Mouse (Mus musculus) CH12.LX (cell line): ENCODE data around the gene Phospho1. TPM values are rescaled to one million over a fixed set of nuclear protein-coding genes. Genes with fewer than 3 reads are reported as not detected.

Experiments used
- DNase-seq: peaks from one replicate; pipeline ENCODE4 v3.0.0-alpha.2; 2013; ENCODE audit errors: extremely low read depth
- H3K27ac ChIP-seq: 2 replicates; pipeline ENCODE4 v1.5.1; 2012; ENCODE audit warnings: low read depth, mild to moderate bottlenecking, control low read depth, moderate library complexity; ENCODE audit not compliant: insufficient read depth
- H3K27me3 ChIP-seq: replicated peaks from 2 replicates; pipeline ENCODE3; 2012; ENCODE audit warnings: inconsistent platforms
- H3K36me3 ChIP-seq, 2 experiments: replicated peaks in 1 of 2; 2 replicates each; pipeline versions ENCODE3 to v1.6.1; 2012; ENCODE audit warnings: inconsistent platforms in 1 of 2, low read length in 1 of 2, mild to moderate bottlenecking in 1 of 2, mixed read lengths in 1 of 2, moderate library complexity in 1 of 2; ENCODE audit not compliant: control insufficient read depth in 1 of 2, insufficient read depth in 1 of 2
- H3K4me1 ChIP-seq, 2 experiments: 2 replicates each; pipeline ENCODE4 v1.6.1; 2012; ENCODE audit warnings: inconsistent platforms in 1 of 2, moderate library complexity in 1 of 2; ENCODE audit not compliant: insufficient read depth in 2 of 2, control insufficient read depth in 1 of 2
- H3K4me2 ChIP-seq: 2 replicates; pipeline ENCODE4 v1.6.1; 2012; ENCODE audit warnings: low read depth, mild to moderate bottlenecking, control low read depth; ENCODE audit not compliant: poor library complexity, insufficient read depth, severe bottlenecking
- H3K4me3 ChIP-seq, 3 experiments: fragments of 150-350 bp in 1 of 3; sonication (generic) in 1 of 3; replicated peaks in 1 of 3; 2 replicates each; pipeline versions ENCODE3 to v1.5.1; 2011 to 2012; ENCODE audit warnings: low read depth in 2 of 3, low read length in 2 of 3, mild to moderate bottlenecking in 2 of 3, moderate library complexity in 2 of 3, control low read depth in 1 of 3, improper control_type of control experiment in 1 of 3, inconsistent platforms in 1 of 3, mixed read lengths in 1 of 3; ENCODE audit not compliant: poor library complexity in 1 of 3
- H3K79me2 ChIP-seq: replicated peaks from 2 replicates; pipeline ENCODE4 v1.6.1; 2012; ENCODE audit warnings: mild to moderate bottlenecking, moderate library complexity; ENCODE audit not compliant: control insufficient read depth, poor library complexity, insufficient read depth, severe bottlenecking; ENCODE audit errors: extremely low read depth
- H3K9ac ChIP-seq: 2 replicates; pipeline ENCODE4 v1.6.1; 2012; ENCODE audit warnings: low read depth, mild to moderate bottlenecking, control low read depth, moderate library complexity; ENCODE audit not compliant: insufficient read depth
- H3K9me3 ChIP-seq: replicated peaks from 2 replicates; pipeline ENCODE3; 2012; ENCODE audit warnings: low read length, inconsistent platforms, mixed read lengths
- CHD1 ChIP-seq: IDR thresholded peaks from 2 replicates; pipeline ENCODE4 v1.6.1; 2012; ENCODE audit warnings: low read depth, low read length, improper control_type of control experiment, inconsistent platforms
- EP300 ChIP-seq: IDR thresholded peaks from 2 replicates; pipeline ENCODE4 v1.6.1; 2011; ENCODE audit warnings: low read length, improper control_type of control experiment
- IRF4 ChIP-seq: IDR thresholded peaks from 2 replicates; pipeline ENCODE4 v1.6.1; 2014; ENCODE audit warnings: low read depth, mild to moderate bottlenecking, inconsistent platforms, low read length, improper control_type of control experiment
- JUN ChIP-seq: IDR thresholded peaks from 2 replicates; pipeline ENCODE4 v1.6.1; 2011; ENCODE audit warnings: low read depth, mild to moderate bottlenecking, low read length, improper control_type of control experiment, moderate library complexity; ENCODE audit not compliant: insufficient read depth
- KAT2A ChIP-seq: IDR thresholded peaks from 2 replicates; pipeline ENCODE4 v1.6.1; 2012; ENCODE audit warnings: low read length, improper control_type of control experiment, inconsistent platforms; ENCODE audit not compliant: insufficient replicate concordance
- MAZ ChIP-seq: IDR thresholded peaks from 2 replicates; pipeline ENCODE4 v1.6.1; 2012; ENCODE audit warnings: low read depth, mild to moderate bottlenecking, inconsistent platforms, low read length, improper control_type of control experiment, moderate library complexity
- MEF2A ChIP-seq: IDR thresholded peaks from 2 replicates; pipeline ENCODE4 v1.6.1; 2014; ENCODE audit warnings: low read depth, mild to moderate bottlenecking, inconsistent platforms, low read length, improper control_type of control experiment, borderline replicate concordance
- MYC ChIP-seq: IDR thresholded peaks from 2 replicates; pipeline ENCODE4 v1.6.1; 2011; ENCODE audit warnings: low read depth, mild to moderate bottlenecking, improper control_type of control experiment, low read length
- NELFE ChIP-seq: IDR thresholded peaks from 2 replicates; pipeline ENCODE4 v1.6.1; 2011; ENCODE audit warnings: low read depth, low read length, improper control_type of control experiment
- PAX5 ChIP-seq: IDR thresholded peaks from 2 replicates; pipeline ENCODE4 v1.6.1; 2012; ENCODE audit warnings: low read length, inconsistent platforms, mixed read lengths
- RAD21 ChIP-seq: IDR thresholded peaks from 2 replicates; pipeline ENCODE4 v1.6.1; 2011; ENCODE audit warnings: low read depth, mild to moderate bottlenecking, low read length, improper control_type of control experiment, moderate library complexity
- SMC3 ChIP-seq: IDR thresholded peaks from 2 replicates; pipeline ENCODE4 v1.6.1; 2011; ENCODE audit warnings: low read depth, low read length, improper control_type of control experiment
- TBP ChIP-seq: conservative IDR thresholded peaks from 2 replicates; pipeline ENCODE4 v1.6.1; 2011; ENCODE audit warnings: low read depth, low read length, improper control_type of control experiment
- USF1 ChIP-seq: IDR thresholded peaks from 2 replicates; pipeline ENCODE4 v1.6.1; 2014; ENCODE audit warnings: low read depth, mild to moderate bottlenecking, inconsistent platforms, low read length, improper control_type of control experiment
- ZNF384 ChIP-seq: IDR thresholded peaks from 2 replicates; pipeline ENCODE4 v1.6.1; 2012; ENCODE audit warnings: low read depth, low read length, improper control_type of control experiment, inconsistent platforms
- dilution Hi-C: fragments of 300-500 bp; cut with MboI; formaldehyde crosslinking; loops from 2 replicates; pipeline ENCODE4 v1.14.3; 2020; ENCODE audit warnings: low sequenced_read_pairs; ENCODE audit not compliant: extremely low pct_unique_long_range_greater_than_20kb, extremely low pct_ligation_motif_present
- in situ Hi-C: fragments of 300-500 bp; cut with MboI; formaldehyde crosslinking; loops from 3 replicates; pipeline ENCODE4 v1.14.3; 2019; ENCODE audit warnings: low sequenced_read_pairs, low pct_ligation_motif_present, low pct_unique_long_range_greater_than_20kb, mixed read lengths
- polyA plus RNA-seq: library from polyadenylated mRNA; unstranded; fragments of >175 nt; gene quantifications from 2 replicates; pipeline ENCODE4 v1.2.1, GENCODE M21; 2012; ENCODE audit warnings: low read depth; ENCODE audit not compliant: insufficient read length
- total RNA-seq, 2 experiments: library from RNA; depleted of rRNA; stranded (reverse); fragments of 300-350 nt in 1 of 2; fragments of >200 nt in 1 of 2; gene quantifications; 2 replicates each; pipeline ENCODE4 v1.2.3; 2012 to 2014

The Phospho1 gene
- total and polyA plus RNA-seq, 3 experiments: 0.97 to 1.3 TPM; not detected in 1

DNA sequence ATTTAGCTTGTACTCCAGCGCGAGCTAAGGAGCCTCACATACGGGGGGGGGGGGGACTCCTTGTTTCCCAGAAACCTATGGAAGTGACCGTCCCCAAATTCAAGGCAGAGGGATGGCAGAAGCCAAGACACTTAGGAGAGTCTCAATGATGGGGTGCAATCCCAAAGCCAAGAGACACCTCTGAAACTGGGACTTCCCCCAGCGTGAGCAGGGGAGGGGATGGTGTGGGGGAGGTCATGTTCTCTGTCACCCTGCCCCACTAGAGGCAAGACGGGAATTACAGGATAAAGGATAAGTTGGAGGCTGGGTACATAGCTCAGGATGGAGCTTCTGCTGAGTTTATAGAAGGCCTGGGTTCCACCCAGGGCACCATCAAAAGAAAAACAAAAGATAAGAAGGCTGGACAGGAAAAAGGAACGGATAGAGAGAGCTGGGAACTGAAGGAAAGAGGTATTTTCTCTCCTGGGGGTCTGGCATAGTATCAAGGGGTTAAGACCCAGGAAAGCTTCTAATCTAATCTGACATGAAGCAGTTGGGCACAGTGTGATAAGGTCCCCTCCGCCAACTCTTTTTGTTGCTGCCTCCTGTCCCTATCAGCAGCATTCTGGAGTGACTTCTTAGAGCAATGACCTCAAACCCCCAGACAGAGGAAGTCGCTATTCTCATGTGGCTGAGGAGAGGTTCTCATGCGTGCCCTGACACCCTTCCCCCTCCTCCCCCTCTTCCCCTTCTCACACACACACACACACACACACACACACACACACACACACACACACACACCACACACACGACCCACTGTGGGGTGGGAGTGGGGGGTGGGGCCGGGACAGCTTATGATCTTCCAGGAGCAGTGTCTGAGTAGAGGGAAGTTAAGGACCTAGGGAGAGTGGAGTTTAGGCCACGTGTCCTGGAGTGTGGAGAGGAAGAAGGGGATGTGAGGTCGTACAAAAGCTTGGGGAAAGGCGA is 10.7 kb downstream of the Phospho1 start (continued):
- peak; percentile 62 for TF ChIP-seq JUN

DNA sequence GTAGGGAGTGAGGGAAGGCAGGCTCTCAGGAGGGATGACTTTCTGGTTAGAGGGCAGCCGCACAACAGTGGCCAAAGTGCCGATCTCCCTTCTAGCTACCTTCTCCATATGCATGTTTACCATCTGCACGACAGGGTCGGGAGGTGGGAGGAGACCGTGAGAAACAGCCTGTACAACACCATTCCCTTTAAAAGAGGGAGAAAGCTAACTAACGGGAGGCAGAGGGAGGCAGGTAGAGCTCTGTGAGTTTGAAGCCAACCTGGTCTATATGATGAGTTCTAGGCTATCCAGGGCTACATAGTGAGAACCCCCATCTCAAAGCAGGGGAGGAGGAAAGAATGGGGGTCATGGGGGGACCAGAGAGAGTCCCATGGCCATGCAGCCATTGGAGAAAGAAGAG is 11.5 kb downstream of the Phospho1 start:
- H3K36me3 ChIP-seq: peaks cover 42 to 54% of the 10 kb centered on the region in 2 experiments
- TF ChIP-seq USF1 (no peak), NELFE (0 out of 2 replicates have a peak, but pooled peaks have one; percentile 26), MYC (no peak), PAX5 (no peak), MAZ (no peak), EP300 (0 out of 2 replicates have a peak, but pooled peaks have one; percentile 6), KAT2A (no peak), TBP (no peak), SMC3 (no peak), MEF2A (no peak), RAD21 (no peak), ZNF384 (no peak), IRF4 (no peak), CHD1 (no peak; the same call in 1 of the 2 replicates)
- TF ChIP-seq, all 38 proteins: peak for 2
- Histone ChIP-seq H3K9ac (no peak overlapping the region), H3K27ac (peak overlapping the region; percentile 97), H3K27me3 (no peaks in the 10 kb centered on the region), H3K79me2 (peaks cover 31% of the 10 kb centered on the region), H3K4me1 (peaks cover 50 to 91% of the 10 kb centered on the region in 2 experiments), H3K4me3 (peak overlapping the region in 2 of 3 experiments; percentile 4 to 5), H3K4me2 (peak overlapping the region; percentile 90), H3K9me3 (peaks cover 7% of the 10 kb centered on the region)
- DNase-seq: no peak
- dilution Hi-C loops: no loop called here
- in situ Hi-C loops: no loop called here

DNA sequence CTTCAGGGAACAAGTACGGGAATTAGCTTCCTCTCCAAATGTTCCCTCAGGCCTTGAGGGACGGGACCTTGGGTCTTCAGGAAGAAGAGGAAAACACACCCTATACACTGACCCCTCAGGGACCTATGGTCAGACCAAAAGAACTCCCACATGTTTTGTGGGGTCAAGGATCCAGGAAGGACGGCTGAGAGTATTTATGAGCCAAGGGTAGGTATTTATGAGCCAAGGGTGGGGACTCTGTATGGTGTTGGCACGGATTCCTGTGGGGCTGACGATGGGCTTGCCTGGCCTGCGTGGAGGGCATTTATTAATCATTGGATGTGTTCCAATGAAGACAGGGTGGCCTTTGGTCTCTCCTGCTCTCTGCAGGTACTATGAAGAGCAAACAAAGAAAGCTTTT is 12.1 kb downstream of the Phospho1 start:
- Histone ChIP-seq H3K27me3 (no peaks in the 10 kb centered on the region), H3K4me3 (no peak overlapping the region), H3K4me1 (peaks cover 50 to 94% of the 10 kb centered on the region in 2 experiments), H3K9me3 (peaks cover 1% of the 10 kb centered on the region), H3K36me3 (peaks cover 36 to 48% of the 10 kb centered on the region in 2 experiments), H3K9ac (no peak overlapping the region), H3K27ac (no peak overlapping the region), H3K79me2 (peaks cover 36% of the 10 kb centered on the region), H3K4me2 (no peak overlapping the region)
- in situ Hi-C loops: no loop called here
- DNase-seq: no peak
- TF ChIP-seq MAZ: no peak
- dilution Hi-C loops: no loop called here
